Mouse (Mus musculus) cortical plate, adult 2 months (tissue): ENCODE results near the gene Leo1.

ENCODE experiments used
- CTCF ChIP-seq: fragments of 200-500 bp; IDR thresholded peaks from 2 replicates; pipeline ENCODE4 v1.5.1; 2011; ENCODE audit warnings: mild to moderate bottlenecking, control low read depth, low read length; ENCODE audit not compliant: insufficient read depth; ENCODE audit errors: extremely low read depth
- POLR2A ChIP-seq: fragments of 200-500 bp; IDR thresholded peaks from 2 replicates; pipeline ENCODE4 v1.6.1; 2011; ENCODE audit warnings: mild to moderate bottlenecking, low read length, control low read depth; ENCODE audit not compliant: insufficient read depth; ENCODE audit errors: extremely low read depth

GRCm38 (mm10) chr9:75467581-75467980 is 26.3 kb downstream of the Leo1 start:
- TF ChIP-seq CTCF = no peak
- TF ChIP-seq POLR2A = no peak
